Mouse (Mus musculus) layer of hippocampus, adult 9-11 months (tissue): ENCODE data around the gene Itgb7.
A peak's percentile ranks its signal among the peaks of the same experiment; 100 is the strongest.

Experiments
- DNase-seq: peaks from one replicate; pipeline ENCODE4 v3.0.0; 2022

The Itgb7 gene

GRCm38 (mm10) chr15:102224992-102225617 is 6.6 kb downstream of the Itgb7 start:
- DNase-seq = no peak

GRCm38 (mm10) chr15:102224186-102224991 is 7.4 kb downstream of the Itgb7 start:
- DNase-seq = peak; percentile 78

- DNase-seq = no peak
Measured at GRCm38 (mm10) chr15:102222386-102222785, 9.4 kb downstream of the Itgb7 start.

- DNase-seq = no peak
Measured at GRCm38 (mm10) chr15:102217325-102217724, 14.4 kb downstream of the Itgb7 start.

- no peak for DNase-seq
Measured at GRCm38 (mm10) chr15:102216459-102217228, 15.1 kb downstream of the Itgb7 start.

GRCm38 (mm10) chr15:102215624-102216023 is 16.1 kb downstream of the Itgb7 start:
- DNase-seq = no peak

- no peak for DNase-seq
Measured at GRCm38 (mm10) chr15:102214132-102214531, 17.6 kb downstream of the Itgb7 start.

- DNase-seq = no peak
Measured at GRCm38 (mm10) chr15:102211895-102212294, 19.8 kb downstream of the Itgb7 start.

- DNase-seq = no peak
Measured at GRCm38 (mm10) chr15:102210816-102211215, 20.9 kb downstream of the Itgb7 start.

- no peak for DNase-seq
Measured at GRCm38 (mm10) chr15:102209114-102209513, 22.6 kb downstream of the Itgb7 start.

- no peak for DNase-seq
Measured at GRCm38 (mm10) chr15:102208092-102208561, 23.6 kb downstream of the Itgb7 start.

GRCm38 (mm10) chr15:102207351-102207750 is 24.4 kb downstream of the Itgb7 start:
- DNase-seq = no peak

- DNase-seq = peak; percentile 66
Measured at GRCm38 (mm10) chr15:102205779-102206178, 26.0 kb downstream of the Itgb7 start.

GRCm38 (mm10) chr15:102204674-102205505 is 26.9 kb downstream of the Itgb7 start, which contains the start of gene Csad:
Gene Csad (minus strand): TSS chr15:102204724.
- no peak for DNase-seq

GRCm38 (mm10) chr15:102203835-102204381 is 27.8 kb downstream of the Itgb7 start:
- DNase-seq = peak; percentile 71

GRCm38 (mm10) chr15:102202971-102203834 is 28.5 kb downstream of the Itgb7 start, which contains the start of gene Zfp740:
Gene Zfp740 (plus strand): TSS chr15:102203249.
- DNase-seq = peak; percentile 97

GRCm38 (mm10) chr15:102198841-102199240 is 32.9 kb downstream of the Itgb7 start:
- DNase-seq = no peak

GRCm38 (mm10) chr15:102195373-102195772 is 36.4 kb downstream of the Itgb7 start:
- no peak for DNase-seq

GRCm38 (mm10) chr15:102194439-102194838 is 37.3 kb downstream of the Itgb7 start:
- DNase-seq = no peak

- DNase-seq = no peak
Measured at GRCm38 (mm10) chr15:102193652-102194051, 38.1 kb downstream of the Itgb7 start.

GRCm38 (mm10) chr15:102192820-102193386 is 38.8 kb downstream of the Itgb7 start:
- no peak for DNase-seq
